Mouse (Mus musculus) brain, adult 2 months (tissue): ENCODE results near the gene Nr6a1.
A peak's percentile ranks its signal among the peaks of the same experiment; 100 is the strongest.

ENCODE experiments used
- DNase-seq: peaks from one replicate; pipeline ENCODE4 v3.0.0; 2011; ENCODE audit warnings: low read depth, low spot score

The Nr6a1 gene

GRCm38 (mm10) chr2:38874544-38875108, 52.9 kb downstream of the Nr6a1 start:
- DNase-seq: no peak

- DNase-seq: peak; percentile 67
Measured at GRCm38 (mm10) chr2:38872730-38873129, 54.8 kb downstream of the Nr6a1 start.

- no peak for DNase-seq
Measured at GRCm38 (mm10) chr2:38866711-38867110, 60.8 kb downstream of the Nr6a1 start.

- DNase-seq: peak; percentile 53
Measured at GRCm38 (mm10) chr2:38864011-38864410, 63.5 kb downstream of the Nr6a1 start.

- DNase-seq: no peak
Measured at GRCm38 (mm10) chr2:38851797-38852196, 75.7 kb downstream of the Nr6a1 start.

- no peak for DNase-seq
Measured at GRCm38 (mm10) chr2:38846319-38846718, 81.2 kb downstream of the Nr6a1 start.

- DNase-seq: no peak
Measured at GRCm38 (mm10) chr2:38835489-38835888, 92.0 kb downstream of the Nr6a1 start.

GRCm38 (mm10) chr2:38831976-38832375, 95.5 kb downstream of the Nr6a1 start:
- no peak for DNase-seq

GRCm38 (mm10) chr2:38829521-38829920, 98.0 kb downstream of the Nr6a1 start:
- no peak for DNase-seq

- DNase-seq: no peak
Measured at GRCm38 (mm10) chr2:38827801-38828306, 99.6 kb downstream of the Nr6a1 start.

- DNase-seq: peak; percentile 10
Measured at GRCm38 (mm10) chr2:38826189-38826588, 101.3 kb downstream of the Nr6a1 start.

- peak; percentile 58 for DNase-seq
Measured at GRCm38 (mm10) chr2:38824791-38825768, 102.4 kb downstream of the Nr6a1 start.

- DNase-seq: peak; percentile 45
Measured at GRCm38 (mm10) chr2:38823912-38824583, 103.4 kb downstream of the Nr6a1 start.

GRCm38 (mm10) chr2:38823406-38823805, 104.1 kb downstream of the Nr6a1 start:
- DNase-seq: peak; percentile 32

GRCm38 (mm10) chr2:38822995-38823394, 104.5 kb downstream of the Nr6a1 start:
- peak; percentile 61 for DNase-seq

- DNase-seq: no peak
Measured at GRCm38 (mm10) chr2:38817487-38817886, 110.0 kb downstream of the Nr6a1 start.

- peak; percentile 89 for DNase-seq
Measured at GRCm38 (mm10) chr2:38797087-38797624, 130.3 kb downstream of the Nr6a1 start.

GRCm38 (mm10) chr2:38787338-38787737, 140.2 kb downstream of the Nr6a1 start:
- DNase-seq: no peak

- no peak for DNase-seq
Measured at GRCm38 (mm10) chr2:38786216-38786960, 141.1 kb downstream of the Nr6a1 start.

GRCm38 (mm10) chr2:38785113-38785512, 142.4 kb downstream of the Nr6a1 start:
- DNase-seq: no peak

- DNase-seq: no peak
Measured at GRCm38 (mm10) chr2:38784396-38784795, 143.1 kb downstream of the Nr6a1 start.
